Mouse (Mus musculus) thymus, adult 2 months (tissue): ENCODE measurements around the gene Siglecg.

Source experiments
- CTCF ChIP-seq: fragments of 200-500 bp; IDR thresholded peaks from 2 replicates; pipeline ENCODE4 v1.5.1; 2012; ENCODE audit warnings: mild to moderate bottlenecking, control low read depth, low read length, moderate library complexity, borderline replicate concordance; ENCODE audit not compliant: control insufficient read depth, poor library complexity, insufficient read depth; ENCODE audit errors: extremely low read depth
- POLR2A ChIP-seq: fragments of 200-500 bp; IDR thresholded peaks from 2 replicates; pipeline ENCODE4 v1.6.1; 2012; ENCODE audit warnings: mild to moderate bottlenecking, low read length, control low read depth, moderate library complexity; ENCODE audit not compliant: control insufficient read depth, poor library complexity, insufficient read depth; ENCODE audit errors: extremely low read depth

GRCm38 (mm10) chr7:43409084-43409483 is 1.1 kb downstream of the Siglecg start:
- TF ChIP-seq CTCF (no peak), POLR2A (no peak)
